Mouse (Mus musculus) lung, embryonic 14.5 days (tissue): ENCODE measurements around the gene Tmem245. TPM values are rescaled to one million over a fixed set of nuclear protein-coding genes. Genes with fewer than 3 reads are reported as not detected.

Experiments used
- ATAC-seq: fragments of 200-750 bp; cut with Nextera tagmentation; 2 replicates; pipeline ENCODE4 v1.8.0; 2017; ENCODE audit warnings: mild to moderate bottlenecking, moderate TSS enrichment, moderate library complexity; ENCODE audit not compliant: insufficient read depth
- DNase-seq: peaks from one replicate; pipeline ENCODE4 v3.0.0-alpha.2; 2015
- H3K27ac ChIP-seq: fragments of 300-500 bp; sonication (generic); 2 replicates; pipeline ENCODE4 v1.5.1; 2014; ENCODE audit warnings: low read depth, mild to moderate bottlenecking, moderate library complexity
- H3K27me3 ChIP-seq: fragments of 300-500 bp; sonication (generic); 2 replicates; pipeline ENCODE4 v1.6.1; 2014; ENCODE audit warnings: low read length, control low read depth; ENCODE audit not compliant: insufficient read depth
- H3K36me3 ChIP-seq: fragments of 300-500 bp; sonication (generic); 2 replicates; pipeline ENCODE4 v1.6.1; 2014; ENCODE audit warnings: control low read depth; ENCODE audit not compliant: insufficient read depth
- H3K4me1 ChIP-seq: fragments of 300-500 bp; sonication (generic); 2 replicates; pipeline ENCODE4 v1.6.1; 2014; ENCODE audit warnings: antibody characterized with exemption, control low read depth; ENCODE audit not compliant: insufficient read depth
- H3K4me2 ChIP-seq: fragments of 300-500 bp; sonication (generic); 2 replicates; pipeline ENCODE4 v1.6.1; 2014; ENCODE audit warnings: mild to moderate bottlenecking
- H3K4me3 ChIP-seq: fragments of 300-500 bp; sonication (generic); 2 replicates; pipeline ENCODE4 v1.5.1; 2014; ENCODE audit warnings: low read depth, low read length
- H3K9ac ChIP-seq: fragments of 300-500 bp; sonication (generic); 2 replicates; pipeline ENCODE4 v1.6.1; 2014
- H3K9me3 ChIP-seq: fragments of 300-500 bp; sonication (generic); 2 replicates; pipeline ENCODE4 v1.6.1; 2016; ENCODE audit warnings: low read depth, low read length, control low read depth
- CTCF ChIP-seq: IDR thresholded peaks from 2 replicates; pipeline ENCODE4 v1.5.1; 2016; ENCODE audit warnings: antibody characterized with exemption, low read depth
- microRNA counts: library from miRNA; unstranded; fragments of <30 nt; microRNA quantifications from one replicate; lab custom pipeline; 2016
- microRNA-seq: library from miRNA; unstranded; fragments of <30 nt; microRNA quantifications from one replicate; pipeline ENCODE4, GENCODE M21; 2016; ENCODE audit warnings: borderline number of aligned reads
- polyA plus RNA-seq: library from polyadenylated mRNA; unstranded; fragments of >200 nt; fragmentation: Nextera tagmentation; extraction: Ambion mirVana; gene quantifications from 2 replicates; pipeline ENCODE4 v1.2.1, GENCODE M21; 2014

The Tmem245 gene
- polyA plus RNA-seq, 1 experiment from 2014 or later, result 12.9 TPM

DNA sequence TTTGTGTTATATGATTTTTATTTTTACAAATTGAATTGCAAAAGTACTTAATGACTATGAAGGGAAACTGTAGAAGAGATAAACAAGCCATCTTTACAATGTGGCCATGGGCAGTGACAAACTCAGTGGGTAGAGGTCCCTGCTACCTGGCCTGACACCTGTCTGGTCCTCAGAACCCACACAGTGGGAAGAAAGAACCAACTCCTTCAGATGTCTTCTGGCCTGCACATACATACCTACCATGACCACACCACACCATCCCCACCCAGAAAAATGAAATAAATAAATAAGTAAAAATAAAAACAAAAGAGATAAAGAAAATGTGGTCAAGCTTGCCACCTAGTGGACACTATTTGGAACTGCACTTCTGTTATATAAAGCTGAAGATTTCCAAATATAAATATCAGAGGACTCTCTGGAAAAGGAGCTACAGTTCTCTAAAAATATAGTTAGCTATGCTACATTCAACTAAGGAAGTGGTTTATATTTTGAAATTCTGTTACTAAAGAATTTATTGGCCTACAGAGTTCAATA lies 127.2 kb downstream of the Tmem245 start:
- no peaks in the 10 kb centered on the region for H3K36me3 ChIP-seq
- peak; percentile 65 for TF ChIP-seq CTCF
- H3K27ac ChIP-seq, result no peak overlapping the region
- H3K4me2 ChIP-seq, result no peak overlapping the region
- no peaks in the 10 kb centered on the region for H3K4me1 ChIP-seq
- no peak overlapping the region for H3K4me3 ChIP-seq
- DNase-seq (peak; percentile 73), ATAC-seq (no peak)
- H3K9ac ChIP-seq, result no peak overlapping the region
- no peaks in the 10 kb centered on the region for H3K27me3 ChIP-seq
- no peaks in the 10 kb centered on the region for H3K9me3 ChIP-seq

MicroRNAs encoded within 50 kb of the gene (microRNA counts, 519-probe panel; counts per million panel counts)
- microRNA mmu-miR-32 (lab: Ali Mortazavi, UCI), result 3,595 counts per million, percentile 75 among the panel's probes with 10 or more counts

Small RNAs within 50 kb of the gene (microRNA-seq; reads per million reads assigned to microRNA genes)
- 373 reads per million, percentile 62 among the genes with 10 or more reads in this experiment for gene Mir32

Other genes starting within 250 kb of the Tmem245 start
- gene Gm26657, start 207.4 kb downstream of the Tmem245 start, polyA plus RNA-seq, result not detected in 2 replicates
- not detected in 2 replicates for gene Actl7b, start 206.0 kb downstream of the Tmem245 start, polyA plus RNA-seq
- not detected in 2 replicates for gene Actl7a, start 204.0 kb downstream of the Tmem245 start, polyA plus RNA-seq
- gene Elp1, start 145.1 kb downstream of the Tmem245 start, polyA plus RNA-seq, result 61.3 and 63.9 TPM in 2 replicates
- gene Fam206a, start 145.1 kb downstream of the Tmem245 start, polyA plus RNA-seq, result 19.4 and 22.8 TPM in 2 replicates
- 20.2 and 22.1 TPM in 2 replicates for gene Ctnnal1, start 82.2 kb downstream of the Tmem245 start, polyA plus RNA-seq
- 1.7 and 2.1 TPM in 2 replicates for gene Frrs1l, start 43.0 kb upstream of the Tmem245 start, polyA plus RNA-seq
- 1.2 and 1.7 TPM in 2 replicates for gene Epb41l4b, start 196.0 kb upstream of the Tmem245 start, polyA plus RNA-seq